Mouse (Mus musculus) gastrocnemius, postnatal 14 days (tissue): Measurements from ENCODE around the gene Sytl1. TPM values are rescaled to one million over a fixed set of nuclear protein-coding genes. Genes with fewer than 3 reads are reported as not detected.
A peak's percentile ranks its signal among the peaks of the same experiment; 100 is the strongest.

Source experiments
- DNase-seq: peaks from one replicate; pipeline ENCODE4 v3.0.0; 2021; ENCODE audit warnings: mixed read lengths
- intact Hi-C: fragments of 180-260 bp; cut with DNase I; formaldehyde crosslinking; loops from one replicate; pipeline ENCODE4 v1.15.1; 2025; ENCODE audit warnings: low total_unique reads
- long read RNA-seq, 2 experiments: library from polyadenylated mRNA; stranded (forward); transcript quantifications; one replicate each; pipeline ENCODE4 v2.0.0; 2021
- total RNA-seq, 2 experiments: library from RNA; stranded (reverse); gene quantifications; 2 replicates each; pipeline ENCODE4 v1.2.3; 2021

Gene Sytl1
- under 1 TPM; 0.49 to 0.62 TPM for total RNA-seq
- long read RNA-seq, experiment 1 = 0 reads
- long read RNA-seq, experiment 2 = 0 reads

DNA sequence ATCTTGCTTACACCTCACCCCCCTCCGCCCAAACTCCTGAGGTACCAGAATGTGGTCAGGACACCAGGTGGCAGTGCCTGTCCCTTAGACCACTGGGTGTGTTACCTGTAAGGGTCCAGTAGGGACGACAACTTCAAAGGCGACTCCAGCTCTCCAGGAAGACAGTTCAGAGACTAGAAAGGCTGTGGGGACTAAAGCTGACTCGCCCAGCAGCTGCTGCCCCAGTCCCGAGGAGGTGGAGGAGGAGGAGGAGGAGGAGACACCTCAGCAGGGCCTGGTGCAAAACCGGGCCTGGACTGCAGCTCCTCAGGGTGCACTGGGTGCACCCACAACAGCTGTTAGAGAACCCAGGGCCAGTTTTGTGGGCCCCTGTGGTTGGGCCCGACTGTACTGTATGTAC is at the start of gene Sytl1:
Sytl1 (minus strand) TSS at position 232 of the 400 bp plus-strand sequence.
- intact Hi-C loops = no loop called here
- no peak for DNase-seq

DNA sequence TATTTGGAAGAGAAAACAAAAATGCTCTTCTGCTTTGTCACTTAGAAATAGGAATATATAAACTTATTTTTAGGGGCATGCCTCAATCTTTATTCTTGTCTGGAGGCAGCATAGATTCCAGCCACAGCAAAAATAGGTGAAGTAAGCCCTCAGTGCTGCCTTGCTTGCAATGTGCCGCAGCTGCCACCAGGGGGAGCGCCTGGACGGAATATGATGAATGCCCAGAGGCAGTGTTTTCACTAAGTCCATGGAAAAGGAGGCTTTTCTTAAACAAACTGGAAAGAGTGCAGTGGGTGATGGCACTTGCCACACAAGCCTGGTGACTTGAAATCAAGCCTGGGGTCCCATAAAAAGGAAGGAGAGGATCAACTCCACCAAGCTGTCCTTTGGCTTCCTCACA is 47.0 kb upstream of the Sytl1 start:
- peak; percentile 85 for DNase-seq
- intact Hi-C loops = loop anchor here (2.0 to 10.0 kb wide), 3 partner anchors 35 to 145 kb away; no protein-coding TSS in a partner anchor

DNA sequence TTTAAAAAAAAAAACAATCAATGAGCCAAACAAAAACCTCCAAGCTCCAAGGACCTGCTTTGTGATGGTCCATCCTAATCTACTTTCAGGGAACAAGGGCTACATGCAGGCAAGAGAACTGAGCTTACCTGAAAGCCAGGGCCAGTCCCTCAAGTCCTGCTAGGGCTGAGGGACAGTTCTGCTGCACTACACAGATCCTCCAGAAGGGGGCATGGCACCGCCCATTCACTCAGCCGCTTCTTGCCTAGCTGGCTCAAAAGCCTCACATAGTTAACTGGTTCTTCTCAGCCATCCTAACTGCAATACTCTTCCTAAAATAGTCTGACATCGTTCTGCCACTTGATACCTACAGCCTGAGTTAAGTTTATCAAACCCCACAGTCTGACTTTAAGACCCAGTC is 44.4 kb upstream of the Sytl1 start:
- intact Hi-C loops = no loop called here
- peak; percentile 68 for DNase-seq

DNA sequence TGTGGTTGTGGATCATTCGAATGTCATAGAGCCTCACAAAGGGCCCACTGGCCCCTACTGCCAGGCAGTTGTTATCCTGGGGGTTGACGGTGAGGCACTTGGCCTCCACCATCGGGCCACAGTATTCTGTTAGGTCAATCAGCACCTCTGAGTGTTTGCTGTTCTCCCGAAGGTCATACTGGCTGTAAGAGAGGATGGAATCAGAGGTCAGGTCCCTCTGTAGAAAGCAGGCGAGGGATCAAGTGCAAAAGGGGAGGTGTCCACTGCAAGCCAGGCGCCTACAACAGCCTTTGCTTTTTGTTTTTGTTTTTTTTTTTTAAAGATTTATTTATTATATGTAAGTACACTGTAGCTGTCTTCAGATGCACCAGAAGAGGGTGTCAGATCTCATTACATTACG is 42.9 kb upstream of the Sytl1 start:
- DNase-seq = no peak
- intact Hi-C loops = no loop called here

DNA sequence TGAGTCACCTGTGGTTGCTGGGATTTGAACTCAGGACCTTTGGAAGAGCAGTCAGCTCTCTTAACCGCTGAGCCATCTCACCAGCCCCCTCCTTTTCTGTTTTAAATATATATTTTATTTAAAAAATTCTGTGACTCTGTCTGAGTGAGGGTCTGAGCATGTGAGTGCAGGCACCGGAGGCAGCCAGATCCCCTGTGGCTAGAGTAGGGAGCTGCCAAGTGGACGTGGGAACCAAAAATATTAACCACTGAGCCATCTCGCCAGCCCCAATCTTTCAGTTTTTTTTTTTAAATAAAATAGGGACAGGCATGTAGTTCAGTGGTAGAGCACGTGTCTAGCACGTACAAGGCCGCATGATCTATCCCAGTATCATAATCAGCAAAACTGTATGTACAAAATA is 41.9 kb upstream of the Sytl1 start:
- no peak for DNase-seq
- intact Hi-C loops = no loop called here

DNA sequence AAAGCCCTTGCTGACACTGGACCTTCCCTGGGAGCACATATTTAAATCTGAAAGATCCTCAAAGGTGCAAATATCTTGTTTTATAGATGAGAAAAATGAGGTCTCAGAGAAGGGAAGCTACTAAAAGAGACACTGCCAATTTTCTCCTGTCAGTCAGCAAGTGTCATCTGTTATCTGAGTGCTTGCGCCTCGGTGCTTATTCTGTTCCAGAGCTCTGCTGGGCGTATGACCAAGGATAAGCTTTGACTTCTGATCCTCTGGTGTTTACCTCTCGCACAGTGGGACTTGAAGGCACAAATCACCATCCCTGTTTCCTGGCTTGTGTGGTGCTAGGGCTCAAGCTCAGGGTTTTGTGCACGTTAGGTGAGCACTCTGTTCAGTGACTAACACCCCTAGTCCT is 39.8 kb upstream of the Sytl1 start:
- DNase-seq = no peak
- intact Hi-C loops = no loop called here

DNA sequence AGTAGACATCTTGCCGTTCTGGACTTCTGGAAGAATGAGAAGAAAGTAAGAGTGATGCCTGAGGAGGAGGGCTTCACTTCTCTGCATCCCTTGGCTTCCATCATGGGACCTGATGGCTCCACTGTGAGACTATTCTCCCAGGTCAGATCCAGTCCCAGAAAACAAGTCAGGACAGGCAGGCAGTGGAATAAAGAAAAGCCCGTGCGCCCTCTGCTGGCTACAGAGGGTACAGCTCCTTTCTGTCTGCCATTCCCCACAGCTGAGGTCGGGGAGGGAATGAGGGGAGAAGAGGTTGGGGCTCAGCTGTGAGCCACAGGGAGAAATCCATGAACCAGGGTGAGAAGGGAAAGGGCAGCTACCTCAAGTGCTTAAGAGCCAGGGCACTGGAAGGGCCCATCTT is 38.9 kb upstream of the Sytl1 start:
- DNase-seq = peak; percentile 56
- intact Hi-C loops = no loop called here

DNA sequence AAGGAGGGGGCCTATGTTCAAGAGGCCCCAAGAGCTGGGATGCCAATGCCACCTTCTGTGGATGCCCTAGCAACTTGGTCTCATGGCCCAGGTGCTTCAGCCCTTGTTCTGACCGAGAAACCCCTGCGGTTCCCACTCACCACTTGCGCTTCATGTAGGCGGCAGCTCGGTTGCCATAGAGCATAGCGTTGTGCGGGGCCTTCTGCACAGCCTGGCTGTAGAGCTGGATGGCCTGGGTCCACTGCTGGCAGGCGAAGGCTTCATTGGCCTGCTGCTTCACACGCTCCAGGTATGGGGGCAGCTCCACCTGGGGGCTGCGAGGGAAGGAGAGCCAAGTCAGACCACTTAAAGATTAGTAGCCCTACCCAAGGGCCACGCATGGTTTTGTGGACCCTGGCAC is 37.5 kb upstream of the Sytl1 start:
- DNase-seq = no peak
- intact Hi-C loops = no loop called here

DNA sequence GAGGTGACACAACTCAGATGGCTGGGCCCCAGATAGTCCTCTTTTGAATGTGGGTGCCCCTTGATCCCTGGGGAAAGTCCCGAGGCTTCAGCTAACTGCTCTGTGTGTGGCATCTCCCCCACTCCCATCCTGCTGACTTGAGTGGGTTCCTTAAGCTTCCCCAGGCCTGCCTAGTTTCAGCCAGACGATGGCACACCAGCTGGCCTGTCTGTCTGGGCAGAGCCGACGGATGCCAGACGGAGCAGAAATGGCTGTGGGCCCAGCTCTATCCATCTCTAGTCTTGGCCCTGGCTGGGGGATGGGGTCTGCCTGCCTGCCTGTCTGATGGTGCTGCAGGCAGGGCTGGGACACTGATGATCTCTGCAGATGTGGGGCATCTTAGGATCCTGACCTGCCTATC is 36.8 kb upstream of the Sytl1 start:
- intact Hi-C loops = loop anchor here (5.0 kb wide), 3 partner anchors 67 to 287 kb away; partner anchors contain the start of gene Ahdc1
- no peak for DNase-seq

DNA sequence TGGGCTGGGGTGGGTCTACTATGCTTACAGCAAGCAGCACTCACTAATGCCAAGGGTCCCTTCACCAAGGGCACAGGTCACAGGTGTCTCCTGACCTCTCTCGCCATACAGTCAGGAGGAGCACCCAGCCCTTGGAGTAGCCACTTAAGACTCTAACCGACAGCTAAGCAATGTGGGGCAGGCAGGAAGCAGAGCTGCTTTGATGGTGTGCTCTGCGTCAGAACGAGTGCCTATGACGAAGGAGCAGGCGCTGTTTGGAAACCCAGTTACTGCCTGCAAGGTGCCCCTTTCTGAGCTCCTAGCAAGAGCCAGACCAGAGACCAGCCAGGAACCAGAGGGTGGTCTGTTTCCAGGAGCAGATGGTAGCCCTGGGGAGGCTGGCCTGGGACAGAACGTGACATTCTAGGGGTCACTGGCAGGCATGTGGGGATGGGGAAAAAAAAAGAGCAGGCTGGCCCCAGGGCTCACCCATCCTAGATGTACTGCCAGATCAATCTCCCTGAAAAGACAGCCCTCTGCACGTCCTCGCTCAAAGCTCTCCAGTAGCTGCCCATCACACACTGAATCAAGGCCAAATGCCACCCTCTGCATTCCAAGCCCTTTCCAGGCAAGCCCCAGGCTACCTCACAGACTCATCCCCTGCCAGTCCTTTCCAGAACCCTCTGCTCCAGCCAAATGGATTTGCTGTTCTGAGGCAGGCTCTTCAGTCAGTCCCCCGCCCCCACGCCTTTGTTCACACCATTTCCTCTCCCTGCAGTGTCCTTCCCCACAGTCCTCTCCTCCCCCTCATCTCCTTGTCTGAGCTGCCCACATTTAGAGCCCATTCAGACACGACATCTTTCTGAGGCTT is 35.8 kb upstream of the Sytl1 start:
- no peak for DNase-seq
- intact Hi-C loops = loop anchor here (5.0 kb wide), 3 partner anchors 66 to 286 kb away; partner anchors contain the start of gene Ahdc1

DNA sequence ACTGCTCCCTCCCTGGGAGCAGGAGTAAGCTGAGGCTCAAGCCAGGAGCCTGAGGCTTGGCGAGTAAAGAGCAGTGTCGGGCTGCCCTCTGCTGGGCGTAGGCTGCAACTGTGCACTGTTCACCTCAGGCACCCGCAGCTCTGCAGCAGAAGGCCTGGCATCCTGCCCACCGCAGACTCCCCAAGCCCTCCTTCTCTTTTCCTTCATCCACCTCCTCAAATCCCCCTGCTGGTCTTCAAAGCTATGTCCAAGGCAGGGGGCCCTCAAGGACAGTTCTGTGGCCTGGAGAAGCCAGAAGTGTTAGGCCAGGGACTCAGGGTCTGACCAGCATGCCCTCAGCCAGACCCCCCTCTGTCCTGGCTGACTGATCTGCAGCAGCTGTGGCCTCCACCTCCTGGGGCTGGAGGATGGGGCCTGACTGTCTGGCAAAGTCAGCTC is 34.9 kb upstream of the Sytl1 start:
- peak; percentile 85 for DNase-seq
- intact Hi-C loops = loop anchor here (5.0 kb wide), 3 partner anchors 66 to 286 kb away; partner anchors contain the start of gene Ahdc1

DNA sequence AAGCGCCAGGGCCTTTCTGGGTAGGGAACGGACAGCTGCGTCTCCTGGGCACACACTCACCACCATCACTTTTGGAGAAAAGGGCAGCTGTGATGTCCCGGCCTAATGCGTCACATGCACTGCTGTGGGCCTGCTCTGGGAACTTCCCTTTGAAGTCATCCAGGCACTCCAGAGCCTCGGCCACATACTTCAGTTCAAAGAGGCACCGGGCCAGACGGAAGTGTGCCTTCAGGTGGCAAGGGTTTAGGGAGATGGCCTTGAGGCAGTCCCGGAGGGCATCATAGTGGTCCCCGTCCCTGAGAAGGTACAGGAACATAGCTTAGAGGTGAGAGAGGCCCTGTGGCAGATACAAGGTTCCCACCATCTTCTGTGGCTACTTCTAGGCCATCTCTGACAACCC is 34.4 kb upstream of the Sytl1 start:
- intact Hi-C loops = loop anchor here (5.0 kb wide), 3 partner anchors 65 to 285 kb away; partner anchors contain the start of gene Ahdc1
- DNase-seq = no peak

DNA sequence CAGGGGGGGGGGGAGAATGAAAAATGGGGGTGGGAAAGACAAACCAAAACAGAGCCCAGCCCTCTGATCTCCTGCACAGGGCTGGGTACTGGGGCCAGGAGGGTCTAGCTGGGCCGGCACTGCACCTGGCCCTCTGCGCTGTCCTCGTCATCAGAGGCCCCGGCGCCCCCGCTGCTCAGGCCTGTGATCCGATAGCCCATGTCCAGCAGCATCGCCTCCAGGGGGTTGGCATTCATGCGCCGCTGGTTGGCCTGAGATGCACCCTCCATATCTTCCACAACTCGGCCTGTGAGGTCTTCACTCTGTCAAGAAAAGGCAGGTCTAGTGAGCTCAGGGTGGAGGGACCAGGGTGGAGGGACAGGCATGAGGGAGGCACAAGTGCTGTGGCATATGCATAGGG is 31.2 kb upstream of the Sytl1 start:
- DNase-seq = no peak
- intact Hi-C loops = loop anchor here (5.0 kb wide), 1 partner anchor 352 kb away; no protein-coding TSS in a partner anchor

DNA sequence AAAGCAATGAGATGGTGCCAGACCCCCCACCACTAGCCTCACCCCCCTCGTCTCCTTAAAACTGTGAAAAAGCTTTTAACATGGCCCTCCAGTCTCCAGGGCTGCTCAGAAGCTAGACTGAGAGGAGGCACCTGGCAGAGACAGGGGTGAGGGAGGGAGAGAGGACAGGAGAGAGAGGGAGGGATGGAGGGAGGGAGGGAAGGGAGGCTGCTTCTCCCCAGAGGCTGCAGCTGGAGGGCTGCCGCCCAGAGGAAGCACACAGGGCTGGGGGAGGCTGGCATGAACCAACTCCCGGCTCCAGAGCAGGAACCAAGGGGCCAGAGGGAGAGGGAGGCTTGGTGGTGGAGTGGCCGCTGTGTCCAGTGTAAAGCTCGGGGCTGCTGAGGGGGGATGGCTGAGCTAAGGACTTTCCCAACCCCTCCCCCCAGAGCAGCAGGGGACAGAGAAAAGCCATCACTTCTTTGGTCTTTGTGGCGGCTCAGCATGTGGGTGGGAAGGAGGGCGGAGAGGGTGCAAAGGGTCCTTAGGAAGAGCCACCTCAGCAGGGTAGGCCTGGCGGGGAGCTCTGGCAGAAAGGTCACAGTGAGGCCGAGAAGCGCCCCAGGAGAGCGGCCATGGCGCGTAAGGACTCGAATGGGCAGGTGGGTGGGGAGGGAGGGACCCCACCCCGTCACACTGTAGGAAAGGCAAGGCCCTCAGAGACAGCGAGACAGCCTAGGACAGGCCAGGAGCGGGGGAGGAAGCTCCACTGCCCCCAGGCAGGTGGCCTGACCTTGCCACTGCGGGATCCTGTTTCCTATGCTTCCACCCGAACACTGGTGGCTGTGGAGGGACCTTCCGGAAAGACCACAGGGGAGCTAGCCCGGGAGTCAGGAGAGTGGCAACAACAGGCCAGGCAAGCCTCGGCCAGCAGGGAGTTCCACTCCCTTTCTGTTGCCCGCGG is 30.3 kb upstream of the Sytl1 start:
- DNase-seq = no peak
- intact Hi-C loops = loop anchor here (5.0 kb wide), 1 partner anchor 351 kb away; no protein-coding TSS in a partner anchor

DNA sequence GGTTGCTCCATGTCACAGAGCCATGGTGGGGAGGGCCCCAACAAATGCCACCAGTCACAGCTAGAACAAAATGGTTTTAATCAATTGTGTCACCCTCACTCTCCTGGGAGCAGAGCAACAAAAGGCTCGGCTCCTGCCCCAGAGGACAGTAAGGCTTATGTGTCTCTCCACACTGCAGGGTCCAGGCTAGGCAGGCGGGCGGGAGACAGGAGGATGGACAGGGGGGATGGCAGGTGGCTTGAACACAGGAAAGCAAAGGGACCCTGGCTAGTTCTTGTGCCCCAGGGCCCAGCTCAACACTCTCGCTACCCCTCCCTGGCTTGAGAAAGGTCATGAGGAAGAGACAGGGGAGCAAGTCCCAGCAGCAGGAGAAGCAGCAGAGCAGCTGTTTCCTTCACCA is 29.5 kb upstream of the Sytl1 start:
- DNase-seq = no peak
- intact Hi-C loops = loop anchor here (5.0 kb wide), 1 partner anchor 350 kb away; no protein-coding TSS in a partner anchor

DNA sequence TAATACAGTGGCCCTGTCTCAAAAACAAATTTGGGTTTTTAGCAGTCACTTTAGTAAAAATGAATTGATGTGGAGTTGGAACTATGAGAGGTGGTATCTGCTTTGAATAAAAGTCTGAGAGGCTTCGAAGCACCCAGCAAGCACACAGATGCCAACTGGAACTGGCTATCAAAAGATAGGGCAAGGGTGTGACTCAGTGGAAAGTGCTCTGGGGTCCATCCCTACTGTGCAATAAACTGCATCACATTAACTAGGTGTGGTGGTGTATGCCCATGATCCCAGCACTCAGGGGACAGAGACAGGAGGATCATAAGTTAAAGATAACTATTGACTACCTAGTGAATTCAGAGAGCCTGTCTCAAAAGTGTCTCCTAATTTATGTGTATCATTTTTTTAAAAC is 28.3 kb upstream of the Sytl1 start:
- DNase-seq = no peak
- intact Hi-C loops = loop anchor here (5.0 kb wide), 1 partner anchor 349 kb away; no protein-coding TSS in a partner anchor

DNA sequence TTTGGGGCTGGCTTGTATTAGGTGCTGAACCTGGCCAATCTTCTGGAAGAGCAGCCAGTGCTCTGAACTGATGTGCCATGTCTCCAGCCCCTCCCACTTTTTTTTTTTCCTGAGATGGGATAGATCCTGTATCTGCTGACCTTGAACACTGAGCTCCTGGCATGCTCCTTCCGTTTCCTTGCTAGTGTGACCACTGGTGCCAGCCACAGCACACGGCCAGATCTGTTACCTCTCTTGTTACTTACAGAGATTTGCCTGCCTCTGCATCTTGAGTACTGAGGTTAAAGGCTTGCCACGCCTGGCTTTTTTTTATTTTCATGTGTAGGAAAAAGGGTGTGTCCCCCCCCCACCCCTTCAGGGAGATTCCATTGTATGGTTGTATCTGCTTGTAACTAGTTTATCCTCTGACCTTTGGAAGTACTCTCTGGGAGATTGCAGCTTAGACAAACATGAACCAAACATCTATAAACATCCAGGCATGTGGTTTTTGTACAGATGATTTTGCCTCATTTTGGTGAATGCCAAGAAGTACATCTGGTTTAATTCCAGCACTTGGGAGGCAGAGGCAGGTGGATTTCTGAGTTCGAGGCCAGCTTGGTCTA is 23.7 kb upstream of the Sytl1 start:
- intact Hi-C loops = no loop called here
- no peak for DNase-seq

DNA sequence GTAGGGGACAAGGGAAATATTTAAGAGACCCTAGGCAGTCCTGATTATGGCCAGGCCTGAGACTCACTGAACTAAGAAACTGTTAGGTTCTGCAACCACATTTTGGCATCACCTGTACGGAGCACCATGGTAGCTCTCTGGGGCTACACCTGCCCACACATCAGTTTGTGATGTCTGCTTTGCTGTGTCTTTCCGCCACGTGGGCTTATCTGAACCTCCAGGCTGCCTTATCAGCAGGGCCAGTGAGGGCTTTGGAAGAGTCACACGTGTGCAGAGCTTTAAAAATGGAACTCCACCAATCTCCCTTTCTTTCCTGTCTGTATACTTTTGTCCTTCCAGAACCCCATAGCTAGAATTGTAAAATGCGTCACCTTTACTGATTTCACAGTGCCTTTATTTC is 23.0 kb upstream of the Sytl1 start:
- intact Hi-C loops = no loop called here
- DNase-seq = no peak

DNA sequence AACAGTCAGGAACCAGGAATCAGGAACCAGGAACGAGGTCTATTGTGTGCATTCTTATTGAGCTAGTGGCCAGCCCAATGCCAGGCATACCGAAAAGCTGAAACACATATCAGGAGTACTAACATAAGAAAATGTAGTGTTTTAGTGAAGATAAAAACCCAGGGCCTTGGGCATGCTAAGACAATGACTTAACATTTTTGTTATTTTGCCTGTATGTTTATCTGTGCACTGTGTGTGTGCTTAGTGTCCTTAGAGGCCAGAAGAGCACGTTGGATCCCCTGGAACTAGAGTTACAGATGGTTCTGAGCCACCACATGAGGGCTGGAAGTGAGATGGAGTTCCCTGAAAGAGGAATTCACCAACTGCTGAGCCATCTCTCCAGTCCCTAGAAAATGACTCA is 22.4 kb upstream of the Sytl1 start:
- no peak for DNase-seq
- intact Hi-C loops = no loop called here
